Mouse (Mus musculus) heart, postnatal 36 days (tissue): Measurements from ENCODE around the gene Stk10. TPM values are rescaled to one million over a fixed set of nuclear protein-coding genes. Genes with fewer than 3 reads are reported as not detected.

Experiments
- DNase-seq, 2 experiments: peaks; one replicate each; pipeline ENCODE4 v3.0.0; 2021 to 2022
- intact Hi-C: fragments of 180-260 bp; cut with DNase I; formaldehyde crosslinking; loops from one replicate; pipeline ENCODE4 v1.15.1; 2025
- total RNA-seq, 2 experiments: library from RNA; stranded (reverse); gene quantifications; 2 replicates each; pipeline ENCODE4 v1.2.3; 2021

Gene Stk10
- total RNA-seq, 2 experiments from 2014 or later: 8.9 to 9.7 TPM

DNA sequence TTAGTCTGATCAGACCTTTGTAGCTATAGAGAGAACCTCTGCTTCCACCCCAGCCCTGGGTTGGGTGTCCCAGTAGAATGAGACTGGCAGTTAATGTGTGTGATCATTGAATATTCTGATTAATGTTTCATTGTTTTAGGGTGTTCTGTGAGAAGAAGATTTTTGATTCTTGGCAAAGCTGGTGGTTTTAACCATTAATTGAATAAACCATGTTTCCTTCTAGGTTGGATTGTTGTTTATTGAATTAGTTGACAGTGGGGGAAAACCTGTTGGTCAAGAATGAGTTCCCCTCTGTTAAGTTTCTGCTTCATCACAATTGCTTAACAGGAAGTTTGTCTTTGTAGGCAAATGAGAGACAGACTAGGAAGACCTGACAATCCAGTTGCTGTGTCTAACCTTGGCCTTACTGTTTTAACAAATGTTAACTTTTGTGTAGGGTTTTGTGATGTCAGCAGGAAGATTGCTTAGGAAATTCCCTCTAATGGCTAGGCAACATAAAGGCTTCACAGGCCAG, 117.2 kb downstream of the Stk10 start:
- DNase-seq: no peak
- intact Hi-C loops: loop anchor here (2.0 kb wide), 1 partner anchor 35 kb away; no protein-coding TSS in a partner anchor

DNA sequence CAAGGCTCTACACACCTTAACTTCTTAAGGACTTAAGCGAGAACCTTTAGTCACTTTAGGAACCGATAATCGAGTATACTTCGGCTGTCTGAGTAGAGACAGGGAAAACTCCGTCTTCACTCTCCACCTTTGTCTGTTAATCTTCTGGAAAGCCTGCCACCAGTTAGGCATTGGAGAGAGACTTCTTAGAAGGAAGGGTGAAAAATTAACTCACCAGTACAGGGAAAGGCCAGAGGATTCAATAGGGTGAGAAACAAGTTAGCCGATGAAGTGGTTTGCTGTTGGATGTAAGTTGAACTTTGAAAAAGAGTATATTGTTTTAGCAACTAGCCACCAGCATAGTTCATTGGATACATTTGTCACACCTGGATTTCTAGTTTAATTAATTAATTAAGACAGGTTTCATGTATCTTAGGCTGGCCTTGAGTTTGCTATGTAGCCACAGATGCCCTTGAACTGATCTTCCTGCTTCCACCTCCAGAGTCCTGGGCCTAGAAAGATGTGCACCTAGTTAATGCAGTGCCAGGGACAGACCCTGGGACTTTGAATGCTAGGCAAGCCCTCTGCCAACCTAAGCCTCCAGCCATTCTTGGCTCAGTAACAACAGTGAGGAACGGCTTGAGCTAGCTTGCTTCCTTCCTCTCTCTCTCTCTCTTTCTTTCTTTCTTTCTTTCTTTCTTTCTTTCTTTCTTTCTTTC, 117.9 kb downstream of the Stk10 start:
- intact Hi-C loops: loop anchor here (2.0 kb wide), 1 partner anchor 34 kb away; no protein-coding TSS in a partner anchor
- no peak for DNase-seq

- intact Hi-C loops: loop anchor here (2.0 kb wide), 1 partner anchor 33 kb away; no protein-coding TSS in a partner anchor
- DNase-seq: no peak
Observed at GRCm38 (mm10) chr11:32651723-32652122, 118.6 kb downstream of the Stk10 start.

GRCm38 (mm10) chr11:32662082-32662656, 129.1 kb downstream of the Stk10 start:
- no peak for DNase-seq
- intact Hi-C loops: no loop called here

- intact Hi-C loops: loop anchor here (2.0 kb wide), 1 partner anchor 17 kb away; no protein-coding TSS in a partner anchor
Observed at GRCm38 (mm10) chr11:32665639-32666038, 132.5 kb downstream of the Stk10 start.

GRCm38 (mm10) chr11:32666983-32667382, 133.9 kb downstream of the Stk10 start:
- no peak for DNase-seq
- intact Hi-C loops: no loop called here

More at GRCm38 (mm10) chr11:32665639-32666038, 132.5 kb downstream of the Stk10 start:
- no peak for DNase-seq

GRCm38 (mm10) chr11:32671480-32671879, 138.4 kb downstream of the Stk10 start:
- DNase-seq: no peak
- intact Hi-C loops: no loop called here

Other genes starting within 250 kb of the Stk10 start
- gene Hba-a1, start 249.8 kb upstream of the Stk10 start, total RNA-seq: over 10,000 TPM in 1 of 2 experiments, 1,000 to 10,000 TPM in 1; 7,538 to 10,107 TPM
- 1 to 10 TPM in 1 of 2 experiments, not detected in 1; 1.4 TPM for gene Hbq1b, start 246.3 kb upstream of the Stk10 start, total RNA-seq
- 1,000 to 10,000 TPM; 7,375 to 9,600 TPM for gene Hba-a2, start 236.8 kb upstream of the Stk10 start, total RNA-seq
- gene Hbq1a, start 233.2 kb upstream of the Stk10 start, total RNA-seq: under 1 TPM; 0.75 to 0.76 TPM
- gene Sh3pxd2b, start 185.5 kb upstream of the Stk10 start, total RNA-seq: 1 to 10 TPM; 4.5 to 6.0 TPM
- gene Ubtd2, start 77.9 kb upstream of the Stk10 start, total RNA-seq: 1 to 10 TPM; 4.7 to 7.0 TPM
- gene Efcab9, start 1.2 kb upstream of the Stk10 start, total RNA-seq: under 1 TPM in 1 of 2 experiments, not detected in 1; 0.41 TPM
- 10 to 100 TPM; 49.5 to 51.3 TPM for gene Fbxw11, start 109.4 kb downstream of the Stk10 start, total RNA-seq